Mouse (Mus musculus): ENCODE data around the gene Tnfaip1.
"Not testable (repeated sequence)": the region's sequence is repeated elsewhere in the genome, so short reads cannot be mapped to it uniquely, and the experiment has no call there.

The Tnfaip1 gene

DNA sequence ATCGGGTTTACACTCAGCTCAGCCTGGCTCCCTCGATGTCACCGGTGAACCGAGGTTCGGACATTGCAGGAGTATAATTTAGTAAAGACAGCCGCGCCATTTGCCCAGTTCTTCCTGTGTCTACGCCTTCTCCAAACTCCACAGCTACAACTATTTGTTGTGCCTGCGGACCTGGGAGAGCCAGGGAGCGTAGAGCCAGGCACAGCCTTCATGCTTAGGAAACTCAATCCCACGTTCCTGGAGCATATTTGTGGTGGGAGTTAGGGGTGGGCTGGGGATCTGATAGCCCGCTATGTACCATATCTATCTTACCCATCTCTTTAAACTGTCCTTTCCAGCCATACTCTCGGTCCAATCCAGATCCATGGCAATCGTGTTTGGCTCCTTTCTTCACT, 555 bp upstream of the Tnfaip1 start:
- no peak for DNase-seq (ENCODE audit: low read depth, low spot score)

DNA sequence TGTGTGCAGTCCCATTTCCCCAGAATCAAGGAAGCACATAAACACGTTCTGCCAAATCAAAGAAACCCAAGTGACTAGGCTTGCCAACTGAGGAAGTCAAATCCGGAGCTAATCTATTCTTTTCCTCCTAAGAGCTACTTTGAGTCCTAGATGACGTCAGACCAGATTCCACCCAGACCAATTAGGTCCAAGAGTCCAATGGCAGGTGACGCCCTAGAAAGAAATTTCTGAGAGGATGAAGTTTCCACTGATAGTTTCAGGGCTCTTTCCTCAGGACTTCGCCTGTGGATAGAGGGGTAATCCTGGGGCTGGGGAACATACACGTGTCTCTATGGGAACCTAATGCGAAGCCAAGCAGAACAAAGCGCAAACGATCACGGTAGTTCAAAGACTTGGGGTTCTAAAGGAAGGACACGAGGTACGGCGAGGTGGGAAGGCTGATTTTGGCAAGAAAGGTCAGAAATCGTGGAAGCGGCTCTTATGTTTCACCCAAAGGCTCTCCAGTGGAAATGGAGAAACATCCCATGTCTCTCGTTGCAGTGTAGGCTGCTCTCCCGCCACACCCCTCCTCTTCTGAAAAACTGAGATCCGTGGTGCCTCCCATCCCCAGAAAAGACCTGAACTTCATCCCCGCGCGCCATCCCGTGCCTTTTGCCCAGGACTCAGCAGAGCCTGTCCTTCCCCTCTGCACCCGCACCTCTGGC, 604 bp downstream of the Tnfaip1 start:
- peak; percentile 77 for DNase-seq (ENCODE audit: low read depth, low spot score)

DNA sequence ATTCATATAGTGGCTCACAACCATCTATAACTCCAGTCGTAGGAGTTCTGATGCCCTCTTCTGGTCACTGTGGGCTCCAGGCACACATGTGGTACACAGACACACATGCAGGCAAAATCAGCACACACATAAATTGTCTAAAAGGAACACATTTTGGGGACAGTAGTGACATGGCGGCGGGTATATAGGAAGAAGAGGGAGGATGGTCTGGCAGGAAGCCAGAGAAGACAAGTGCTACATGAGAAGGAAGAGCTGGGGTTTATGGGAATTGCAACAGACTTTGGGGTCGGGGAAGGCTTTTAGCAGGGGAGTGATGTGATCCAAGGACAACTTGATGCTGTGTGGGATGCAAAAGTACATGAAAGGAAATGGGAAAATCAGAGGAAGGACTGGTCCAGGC, 1.6 kb downstream of the Tnfaip1 start:
- peak; percentile 29 for DNase-seq (ENCODE audit: low read depth, low spot score)

DNA sequence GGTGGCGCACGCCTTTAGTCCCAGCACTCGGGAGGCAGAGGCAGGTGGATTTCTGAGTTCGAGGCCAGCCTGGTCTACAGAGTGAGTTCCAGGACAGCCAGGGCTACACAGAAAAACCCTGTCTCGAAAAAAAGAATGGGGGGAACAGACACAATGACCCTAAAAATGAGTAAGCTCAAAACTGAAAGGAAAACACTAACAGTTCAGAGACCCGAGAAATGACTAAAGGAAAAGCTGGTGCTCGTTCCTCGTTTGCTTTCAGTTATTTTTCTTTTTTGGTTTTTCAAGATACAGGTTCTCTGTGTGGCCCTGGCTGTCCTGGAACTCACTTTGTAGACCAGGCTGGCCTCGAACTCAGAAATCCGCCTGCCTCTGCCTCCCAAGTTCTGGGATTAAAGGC, 4.6 kb downstream of the Tnfaip1 start:
- not testable (repeated sequence) for DNase-seq (ENCODE audit: low read depth, low spot score)

DNA sequence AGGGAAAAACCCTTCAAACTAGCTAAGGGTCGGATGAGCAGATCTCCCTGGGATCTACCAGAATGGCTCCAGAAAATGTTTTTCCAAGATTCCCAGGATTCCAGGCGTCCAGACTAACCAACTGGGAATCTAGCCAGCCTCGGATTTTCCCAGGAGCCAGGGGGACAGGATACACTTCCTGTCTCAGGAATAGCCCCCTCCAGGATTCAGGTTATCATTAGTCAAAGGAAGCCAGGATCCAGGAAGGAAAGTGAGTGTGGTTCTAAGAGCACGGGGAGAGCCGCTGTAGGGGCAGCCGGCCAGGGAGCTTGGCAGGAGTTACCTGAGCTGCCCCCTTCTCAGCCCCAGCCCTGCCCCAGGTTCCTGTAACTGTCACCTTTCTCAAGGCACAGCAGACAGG, 5.1 kb downstream of the Tnfaip1 start:
- DNase-seq (ENCODE audit: low read depth, low spot score): no peak

DNA sequence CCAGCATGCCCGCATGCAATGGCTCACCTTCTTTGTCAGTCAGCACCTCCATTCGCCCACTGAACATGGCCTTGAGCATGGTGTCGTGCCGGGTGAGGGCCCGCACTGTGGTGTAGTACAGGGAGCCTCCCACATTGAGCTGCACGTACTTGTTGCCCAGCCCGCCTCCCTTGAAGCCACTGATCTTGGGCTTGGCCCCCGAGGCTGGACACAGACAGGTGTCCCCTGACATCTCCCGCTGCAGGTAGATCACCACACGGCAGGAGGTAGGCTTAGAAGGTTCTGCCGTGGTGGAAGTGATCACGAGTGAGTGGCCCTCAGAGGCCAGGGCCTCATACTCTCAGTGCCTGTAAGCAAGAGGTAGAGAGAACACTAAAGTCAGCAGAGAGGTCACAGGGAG, 6.1 kb downstream of the Tnfaip1 start:
- DNase-seq (ENCODE audit: low read depth, low spot score): no peak

DNA sequence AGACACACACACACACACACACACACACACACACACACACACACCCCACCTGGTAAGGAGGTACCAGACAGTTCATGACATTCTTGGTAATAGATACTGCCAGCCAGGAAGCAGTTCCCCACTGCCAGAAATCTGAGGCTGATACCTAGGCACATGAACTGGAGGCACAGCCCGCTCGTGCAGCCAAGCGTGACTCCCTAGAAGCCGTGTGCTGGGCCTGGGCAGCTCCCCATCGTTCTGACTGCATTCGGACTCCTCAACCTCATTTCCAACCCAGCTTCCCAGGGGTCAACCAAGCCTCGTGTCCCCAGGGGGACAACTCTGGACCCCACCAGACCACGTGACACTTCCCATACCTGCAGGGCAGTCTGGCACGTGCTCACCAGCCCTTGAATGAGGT, 7.4 kb downstream of the Tnfaip1 start:
- DNase-seq (ENCODE audit: low read depth, low spot score): no peak

DNA sequence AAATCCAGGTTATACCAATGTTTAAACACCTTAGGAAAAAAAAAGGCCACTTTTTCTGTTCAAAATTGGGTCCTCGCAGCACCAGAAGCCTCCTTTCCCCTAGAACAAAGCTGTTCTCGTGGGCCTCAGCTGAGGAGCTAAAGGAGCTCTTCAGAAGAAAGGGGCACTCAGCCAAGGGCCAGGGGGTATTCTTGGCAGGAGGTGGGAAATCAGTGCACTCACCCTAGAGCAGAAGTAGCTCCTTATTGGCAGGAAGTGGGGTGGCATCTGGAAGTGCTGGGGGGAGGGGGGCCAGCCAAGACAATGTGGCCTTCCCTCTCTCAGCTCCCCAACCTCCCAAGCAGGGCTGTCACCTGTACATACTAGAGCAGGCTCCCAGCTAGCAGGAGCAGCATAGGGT, 11.3 kb downstream of the Tnfaip1 start:
- no peak for DNase-seq (ENCODE audit: low read depth, low spot score)

DNA sequence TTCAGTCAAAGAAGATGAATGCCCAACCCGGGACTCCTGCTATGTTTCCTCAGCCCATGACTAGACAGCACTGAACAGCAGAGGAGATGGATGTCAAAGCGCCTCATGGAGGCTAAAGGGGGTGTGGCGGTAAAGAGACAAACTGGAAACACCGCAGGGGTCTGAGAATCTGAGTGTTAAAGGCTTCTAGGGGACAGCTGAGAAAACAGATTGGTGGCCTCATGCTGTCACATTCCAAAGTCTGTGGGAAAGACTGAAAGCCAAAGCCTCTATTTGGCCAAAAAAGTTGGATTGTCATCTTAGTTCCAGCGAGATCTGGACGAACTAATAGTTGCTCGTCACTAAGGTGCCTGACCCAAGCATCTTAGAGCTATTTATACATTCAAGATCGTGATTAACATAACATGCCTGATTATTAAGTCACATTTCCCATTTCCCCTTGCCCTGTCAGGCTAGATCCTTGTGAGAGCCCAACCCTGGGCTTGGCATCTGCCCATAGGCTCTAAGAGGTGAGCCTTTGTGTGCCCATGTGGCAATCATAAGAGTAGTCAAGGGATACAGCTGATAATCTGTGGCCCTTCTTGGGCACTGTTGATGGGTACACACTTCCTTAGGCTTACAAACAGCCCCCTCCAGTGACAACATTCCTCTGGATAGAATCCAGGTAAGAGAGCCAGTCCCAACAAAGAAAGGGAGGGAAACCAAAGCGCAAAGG, 12.7 kb downstream of the Tnfaip1 start:
- no peak for DNase-seq (ENCODE audit: low read depth, low spot score)

DNA sequence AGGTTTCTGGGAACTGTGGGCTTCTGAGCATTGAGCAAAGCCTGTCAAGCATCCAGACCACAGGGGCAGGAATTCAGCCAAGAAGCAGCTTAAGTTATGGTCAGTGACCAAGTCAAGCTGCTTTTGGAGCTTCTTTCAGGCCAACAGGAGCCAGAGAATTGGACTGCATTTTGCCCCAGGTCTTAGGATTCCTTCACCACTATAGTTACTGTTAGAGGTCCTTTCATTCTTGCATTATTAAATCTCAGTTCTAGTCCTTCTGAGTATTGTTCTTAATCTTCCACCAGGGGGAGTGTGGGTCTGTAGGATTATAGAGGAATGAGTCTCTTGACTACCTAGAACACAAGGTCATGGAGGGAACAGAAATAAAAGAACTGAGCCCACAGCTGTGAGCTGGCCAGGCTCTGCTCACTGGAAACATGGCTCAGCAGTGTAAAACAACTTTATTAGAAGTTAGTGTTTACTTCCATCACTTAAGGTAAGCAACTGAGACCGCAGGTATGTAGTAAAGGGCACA, 13.6 kb downstream of the Tnfaip1 start:
- peak; percentile 41 for DNase-seq (ENCODE audit: low read depth, low spot score)

DNA sequence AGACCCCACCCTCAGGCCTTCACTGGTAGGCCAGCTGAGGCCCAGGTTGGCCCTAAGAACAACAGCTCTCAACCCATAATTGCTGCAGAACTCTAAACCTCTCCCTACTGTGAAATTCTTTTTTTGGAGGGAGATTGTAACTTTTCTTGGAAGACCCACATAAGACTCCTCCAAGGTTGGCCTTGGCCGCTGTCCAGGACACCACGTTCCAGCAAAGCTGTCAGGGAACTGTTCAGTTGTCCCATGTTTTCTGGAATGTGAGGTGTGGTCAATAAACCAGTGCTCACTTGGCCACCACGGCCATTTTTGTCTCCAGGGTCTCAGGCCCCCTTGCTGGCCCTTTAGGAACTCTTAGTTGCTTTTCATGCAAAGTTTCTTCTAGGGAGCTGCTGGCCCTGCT, 14.3 kb downstream of the Tnfaip1 start:
- DNase-seq (ENCODE audit: low read depth, low spot score): no peak

DNA sequence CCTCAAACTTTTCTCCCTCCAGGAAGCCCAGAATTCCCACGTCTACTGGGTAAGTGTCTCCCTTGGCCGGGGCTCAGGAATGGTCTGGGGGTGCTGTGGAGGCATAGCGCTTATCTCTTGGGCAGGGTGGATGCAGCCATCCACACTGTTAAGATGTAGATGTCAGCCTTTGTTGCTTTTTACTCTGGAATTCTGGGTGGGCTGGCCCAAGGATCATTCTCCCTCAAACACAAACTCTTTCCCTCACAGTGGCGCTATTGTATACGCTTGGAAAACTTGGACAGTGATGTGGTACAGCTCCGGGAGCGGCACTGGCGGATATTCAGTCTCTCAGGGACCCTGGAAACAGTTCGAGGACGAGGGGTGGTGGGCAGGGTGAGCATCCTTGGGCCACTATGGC, 17.2 kb downstream of the Tnfaip1 start:
- DNase-seq (ENCODE audit: low read depth, low spot score): no peak

DNA sequence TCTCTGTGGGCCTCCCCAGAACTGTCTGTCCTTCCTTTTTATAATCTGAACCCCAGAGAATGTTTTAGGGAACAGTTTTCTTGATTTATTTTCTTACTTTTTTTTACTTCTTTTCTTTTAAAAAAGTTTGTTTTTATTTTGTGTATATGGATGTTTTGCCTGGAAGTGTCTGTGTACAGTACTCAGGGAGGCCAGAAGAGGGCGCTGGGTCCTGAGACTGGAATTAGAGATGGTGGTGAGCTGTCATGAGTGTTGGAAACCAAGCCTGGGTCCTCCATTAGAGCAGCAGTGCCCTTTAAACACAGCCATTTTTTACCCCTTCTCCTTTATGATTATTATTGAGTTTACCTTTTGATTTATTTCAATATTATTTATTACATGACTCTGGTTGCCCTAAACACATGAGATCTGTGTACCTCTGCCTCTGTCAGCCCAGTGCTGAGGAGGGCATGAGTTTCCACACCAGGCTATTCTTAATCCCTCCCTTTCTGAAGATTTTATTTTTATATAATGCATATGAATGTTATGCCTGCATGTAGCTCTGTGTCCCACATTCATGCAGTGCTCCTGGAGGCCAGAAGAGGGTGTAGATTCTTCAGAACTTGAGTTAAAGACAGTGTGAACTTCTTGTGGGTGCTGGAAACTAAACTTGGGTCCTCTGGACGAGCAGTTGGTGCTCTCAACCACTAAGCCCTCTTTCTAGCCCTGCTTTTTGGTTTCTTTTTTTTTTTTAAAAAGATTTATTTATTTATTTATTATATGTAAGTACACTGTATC, 20.4 kb downstream of the Tnfaip1 start:
- peak; percentile 37 for DNase-seq (ENCODE audit: low read depth, low spot score)

DNA sequence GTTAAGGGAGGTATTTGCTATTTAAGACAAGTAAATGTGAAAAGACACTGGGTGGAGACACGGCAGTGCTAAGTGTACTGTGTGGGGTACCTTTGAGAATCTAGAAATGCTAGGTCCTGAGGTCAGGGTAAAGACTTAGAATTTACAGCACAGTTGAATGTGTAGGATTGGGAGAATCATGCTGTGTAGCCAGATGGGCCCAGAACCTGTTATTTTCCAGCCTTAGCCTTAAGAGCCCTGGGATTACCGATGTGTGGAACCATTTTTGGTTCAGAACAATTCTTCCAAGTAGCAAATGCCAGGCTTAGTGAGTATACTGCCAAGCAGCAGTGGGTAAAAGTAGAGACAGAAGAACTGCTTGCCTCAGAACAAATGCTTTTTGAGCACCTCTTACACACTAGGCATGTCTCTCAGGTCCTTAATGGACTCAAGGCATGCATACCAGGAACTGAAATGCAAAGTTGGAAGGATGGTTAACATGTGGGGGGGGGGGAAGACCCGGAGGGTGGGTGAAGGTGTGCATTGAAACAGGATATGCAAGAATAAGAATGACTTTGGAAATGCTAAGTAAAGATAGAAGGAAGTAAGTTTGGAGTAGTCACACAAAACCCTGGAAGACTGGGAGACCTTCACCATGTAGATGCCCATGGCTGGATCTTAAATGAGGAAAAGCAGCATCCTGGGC, 22.9 kb downstream of the Tnfaip1 start:
- DNase-seq (ENCODE audit: low read depth, low spot score): peak; percentile 16

DNA sequence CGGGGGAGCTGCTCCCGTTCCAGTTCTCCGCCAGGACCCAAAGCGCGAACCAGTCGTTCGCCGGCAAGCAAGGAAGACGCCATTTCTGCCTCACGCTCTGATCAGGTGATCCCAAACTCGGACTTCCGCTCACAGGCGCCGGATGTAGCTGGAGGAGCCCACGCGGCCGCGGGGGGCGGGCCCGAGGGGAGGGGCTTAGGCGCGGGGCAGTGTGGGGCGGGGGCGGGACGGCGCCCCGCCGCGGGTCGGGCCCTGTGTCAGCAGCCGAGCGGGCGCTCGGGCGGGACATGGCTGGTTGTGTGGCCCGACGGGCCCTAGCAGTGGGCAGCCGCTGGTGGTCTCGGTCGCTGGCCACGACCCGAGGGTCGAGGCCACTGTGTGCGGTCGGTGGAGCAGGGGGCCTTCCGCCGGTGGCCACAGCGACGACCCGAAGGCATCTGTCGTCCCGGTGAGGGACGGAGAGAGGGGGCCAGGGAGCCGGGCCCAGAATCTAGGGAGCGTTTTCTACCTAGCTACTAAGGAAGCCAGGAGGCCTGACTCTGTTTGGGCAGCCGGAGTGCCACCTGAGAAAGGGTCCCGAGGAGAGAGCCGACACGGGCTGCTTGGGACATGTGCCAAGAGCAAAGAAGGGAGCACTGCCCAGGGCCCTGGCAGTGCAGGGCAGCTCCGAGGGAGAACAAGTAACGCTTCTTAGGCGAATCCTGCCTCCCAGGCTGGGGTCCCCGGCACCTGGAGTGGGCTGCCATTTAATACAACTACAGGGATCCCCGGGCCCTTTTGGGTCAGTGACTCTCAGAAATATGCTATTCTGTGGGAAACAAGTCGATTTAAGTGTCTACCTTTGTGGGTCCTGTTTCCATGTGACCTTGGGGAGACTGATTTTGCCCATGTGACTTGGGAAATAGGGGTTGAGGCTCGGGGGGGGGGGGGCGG, 23.8 kb downstream of the Tnfaip1 start, which contains the start of the genes Tmem199 and Poldip2:
TSS of gene Tmem199 (minus strand) at position 148 of the 933 bp plus-strand sequence.
TSS of gene Poldip2 (plus strand) at position 169 of the 933 bp plus-strand sequence.
- DNase-seq (ENCODE audit: low read depth, low spot score): peak; percentile 93

DNA sequence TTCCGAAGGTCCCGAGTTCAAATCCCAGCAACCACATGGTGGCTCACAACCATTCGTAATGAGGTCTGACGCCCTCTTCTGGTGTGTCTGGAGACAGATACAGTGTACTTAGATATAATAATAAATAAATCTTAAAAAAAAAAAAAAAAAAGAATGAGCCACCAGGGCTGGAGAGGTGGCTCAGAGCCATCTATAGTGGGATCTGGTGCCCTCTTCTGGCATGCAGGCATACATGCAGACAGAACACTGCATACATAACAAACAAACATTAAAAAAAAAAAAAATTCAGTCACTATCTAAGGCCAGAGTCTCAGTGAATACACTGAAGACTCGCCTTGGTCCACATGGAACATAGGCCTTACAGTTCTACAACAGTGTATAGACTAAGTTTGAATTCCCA, 27.0 kb downstream of the Tnfaip1 start:
- peak; percentile 49 for DNase-seq (ENCODE audit: low read depth, low spot score)

DNA sequence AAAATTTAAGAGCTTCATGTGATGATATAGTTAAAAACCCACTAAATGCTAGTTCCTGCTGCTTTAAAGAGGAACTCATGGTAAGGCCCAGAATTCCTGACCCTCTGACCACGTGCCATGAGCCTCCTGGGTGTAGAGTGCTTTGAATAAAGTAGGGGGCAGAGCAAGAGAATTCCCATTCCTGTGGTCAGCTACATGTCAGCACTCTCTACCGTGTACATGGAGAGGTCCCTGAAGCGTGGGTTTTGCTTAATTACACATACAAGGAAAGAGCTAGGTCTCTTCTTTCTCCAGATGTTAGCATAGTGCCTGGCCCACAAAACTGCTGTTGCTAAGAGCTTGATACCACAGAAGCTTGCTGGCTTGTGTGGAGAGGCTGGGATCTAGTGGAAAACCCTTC, 30.7 kb downstream of the Tnfaip1 start:
- DNase-seq (ENCODE audit: low read depth, low spot score): no peak

DNA sequence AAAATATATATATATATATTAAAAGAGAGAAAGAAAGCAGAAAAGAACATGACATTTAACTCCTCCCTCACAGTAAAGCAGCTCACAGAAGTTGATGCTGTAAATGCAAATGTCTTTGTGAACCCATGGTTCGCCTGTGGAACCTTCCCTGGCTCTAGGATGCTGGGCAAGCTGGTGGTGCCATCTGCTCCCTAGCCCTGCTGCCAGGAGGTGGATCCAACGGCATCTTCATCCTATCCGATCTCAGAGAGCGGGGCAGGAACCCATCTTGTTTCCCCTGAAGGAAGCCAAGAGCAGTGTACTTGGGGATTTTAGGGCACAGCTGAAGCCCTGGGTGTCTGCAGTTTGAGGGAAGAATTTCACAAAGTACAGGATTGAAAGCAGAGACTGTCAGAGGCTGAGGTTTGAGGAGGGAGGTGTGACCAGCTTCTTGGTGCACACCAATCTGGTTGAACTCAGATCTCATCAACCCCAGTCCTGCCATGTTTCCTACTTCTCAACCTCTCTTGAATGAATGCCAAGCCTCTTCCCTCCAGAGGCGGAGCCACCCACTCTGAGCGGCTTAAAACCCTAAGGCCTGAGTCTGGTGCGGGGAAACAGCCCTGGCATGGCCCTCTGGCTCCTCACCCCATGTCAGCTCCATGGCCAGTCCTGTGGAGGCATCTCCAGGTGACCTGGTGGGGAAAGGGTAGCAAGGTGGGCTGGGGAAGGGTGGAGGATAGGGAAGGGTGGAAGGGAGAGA, 33.1 kb downstream of the Tnfaip1 start, which contains the start of gene Sebox:
TSS of gene Sebox (plus strand) at position 539 of the 742 bp plus-strand sequence.
- DNase-seq (ENCODE audit: low read depth, low spot score): no peak

DNA sequence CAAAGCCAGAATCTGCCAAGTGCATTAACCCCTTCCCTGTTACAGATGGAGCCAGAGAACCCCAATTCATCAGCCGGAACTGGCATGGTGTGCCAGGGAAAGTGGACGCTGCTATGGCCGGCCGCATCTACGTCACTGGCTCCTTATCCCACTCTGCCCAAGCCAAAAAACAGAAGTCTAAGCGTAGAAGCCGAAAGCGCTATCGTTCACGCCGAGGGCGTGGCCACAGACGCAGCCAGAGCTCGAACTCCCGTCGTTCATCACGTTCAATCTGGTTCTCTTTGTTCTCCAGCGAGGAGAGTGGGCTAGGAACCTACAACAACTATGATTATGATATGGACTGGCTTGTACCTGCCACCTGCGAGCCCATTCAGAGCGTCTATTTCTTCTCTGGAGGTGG, 34.6 kb downstream of the Tnfaip1 start:
- no peak for DNase-seq (ENCODE audit: low read depth, low spot score)
